Mouse (Mus musculus) megakaryocyte, embryonic 14.5 days (primary cell): ENCODE data around the gene Gdap1l1.

Experiments used
- FLI1 ChIP-seq: IDR thresholded peaks from 2 replicates; pipeline ENCODE4 v1.6.1; 2012; ENCODE audit warnings: low read length, inconsistent platforms, mixed read lengths
- GATA1 ChIP-seq: IDR thresholded peaks from 3 replicates; pipeline ENCODE4 v1.6.1; 2012; ENCODE audit warnings: mixed read lengths, low read length, inconsistent platforms, borderline replicate concordance

GRCm38 (mm10) chr2:163401221-163401620 is 37.1 kb upstream of the Gdap1l1 start:
- TF ChIP-seq GATA1 (no peak), FLI1 (no peak)
